Mouse (Mus musculus): ENCODE results near the gene BC100530.

- TF ChIP-seq EP300 (IDR thresholded peaks at IDR 0.05) (no peak), CTCF (IDR thresholded peaks at IDR 0.05) (no peak)
Observed at GRCm38 (mm10) chr16:36319286-36319685, 48.3 kb downstream of the BC100530 start.

Data from lung, postnatal 0 days (tissue).